Mouse (Mus musculus) kidney, postnatal 4 days (tissue): Measurements from ENCODE around the gene Zp3r.
"Not testable (repeated sequence)": the region's sequence is repeated elsewhere in the genome, so short reads cannot be mapped to it uniquely, and the experiment has no call there.

Experiments used
- DNase-seq, 2 experiments: peaks; one replicate each; pipeline ENCODE4 v3.0.0; 2021; ENCODE audit warnings: mixed read lengths in 2 of 2

Zp3r gene

DNA sequence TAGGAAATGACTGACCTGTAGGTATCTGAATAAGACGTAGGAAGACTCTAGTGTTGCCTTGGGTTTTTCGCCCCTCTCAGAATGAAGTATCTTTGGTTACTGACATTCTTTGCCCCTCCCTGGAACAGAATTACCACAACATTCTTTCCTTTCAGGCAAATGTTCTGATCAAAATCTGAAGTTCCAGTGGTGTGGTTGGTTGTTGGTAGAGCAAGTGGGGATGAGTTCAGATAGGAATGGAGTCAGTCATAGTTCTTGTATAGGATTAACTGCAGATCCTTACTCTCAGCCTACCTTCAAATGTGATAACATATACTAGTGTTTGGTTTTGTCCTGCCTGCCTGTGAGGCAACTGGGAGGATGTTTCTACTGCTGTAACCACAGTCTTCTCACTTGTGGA is at the start of gene Zp3r:
TSS of gene Zp3r (minus strand) at position 101 of the 400 bp plus-strand sequence.
- DNase-seq: no peak

- DNase-seq: no peak
Measured at GRCm38 (mm10) chr1:130678551-130678950, 49.1 kb upstream of the Zp3r start.

DNA sequence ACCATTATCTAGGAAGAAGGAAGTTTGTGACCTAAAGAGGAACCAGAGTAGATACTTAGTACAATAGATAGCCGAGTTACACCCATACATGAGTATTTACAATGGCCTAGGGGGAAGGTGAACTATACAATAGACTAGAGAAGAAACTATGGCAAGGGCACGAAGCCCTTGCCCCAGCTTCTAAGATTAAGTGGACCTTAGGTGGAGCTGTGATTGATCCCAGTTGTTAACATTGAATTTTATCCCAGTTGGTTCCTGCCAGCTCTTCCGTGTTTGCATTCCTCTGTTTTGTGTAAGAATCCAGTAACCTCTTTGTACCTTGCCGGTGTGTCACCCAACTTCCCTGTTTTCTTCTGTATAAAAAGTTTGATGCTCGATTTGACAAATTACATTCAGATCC is 34.2 kb upstream of the Zp3r start:
- not testable (repeated sequence) for DNase-seq

DNA sequence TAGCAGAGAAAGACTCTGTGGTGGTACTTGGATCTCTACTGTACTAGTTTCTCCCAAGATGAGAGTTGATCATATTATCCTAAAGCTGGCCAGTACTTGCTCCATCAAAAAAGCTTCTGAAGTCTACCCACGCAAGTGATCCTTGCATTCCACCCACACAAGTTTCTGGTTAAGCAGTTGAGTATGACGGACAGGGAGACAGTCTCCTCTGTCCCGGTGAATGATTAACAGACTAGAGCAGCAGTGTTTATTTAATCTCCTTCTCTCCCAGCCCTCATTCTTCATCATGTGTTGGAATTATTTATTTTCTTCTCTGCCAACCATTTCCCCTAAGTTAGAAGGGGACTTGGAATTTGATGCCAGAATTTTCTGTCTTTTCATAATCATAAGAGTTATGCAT is 32.0 kb upstream of the Zp3r start, which contains the start of gene C4bp:
TSS of gene C4bp (minus strand) at position 179 of the 400 bp plus-strand sequence.
- DNase-seq: peak in 1 of 2 experiments; percentile 8

DNA sequence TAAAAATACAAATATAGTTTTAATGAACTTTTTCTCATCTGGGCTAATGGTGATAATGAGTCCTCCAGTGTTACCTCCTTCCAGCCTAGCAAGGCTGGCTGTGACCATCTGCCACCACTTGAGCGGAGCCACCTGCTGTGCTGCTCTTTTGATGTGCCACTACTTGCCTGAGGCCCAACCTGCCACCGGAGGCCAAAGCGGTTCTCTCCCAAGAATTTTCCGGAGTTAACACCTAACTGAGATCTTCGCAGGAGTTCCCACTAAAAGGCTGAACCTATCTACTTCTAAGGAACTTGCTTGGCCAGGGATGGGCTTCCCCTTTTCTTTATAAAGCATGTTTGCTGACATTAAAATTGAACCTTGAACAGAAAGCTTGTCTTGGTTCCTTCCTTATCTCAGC is 30.2 kb upstream of the Zp3r start:
- DNase-seq: not testable (repeated sequence)

GRCm38 (mm10) chr1:130644103-130644502 is 14.7 kb upstream of the Zp3r start:
- no peak for DNase-seq

DNA sequence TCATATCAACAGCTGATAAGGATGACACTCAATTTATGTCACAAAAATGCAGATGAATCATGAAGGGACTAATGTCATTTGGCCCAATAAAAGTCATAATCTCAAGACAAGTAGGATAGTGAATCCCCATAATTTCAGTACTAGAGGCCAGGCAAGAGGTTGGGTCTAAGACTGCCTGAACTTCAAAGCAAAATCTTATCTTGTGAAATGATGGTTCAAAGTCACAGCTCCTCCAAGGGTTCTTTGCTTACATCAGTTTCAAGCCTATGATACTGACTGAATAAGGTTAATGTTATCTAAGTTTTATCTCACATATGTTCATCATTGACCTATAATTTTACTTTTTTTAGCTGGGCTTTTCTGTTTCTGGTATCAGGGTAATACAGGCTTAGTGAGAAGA is 11.5 kb upstream of the Zp3r start:
- no peak for DNase-seq

DNA sequence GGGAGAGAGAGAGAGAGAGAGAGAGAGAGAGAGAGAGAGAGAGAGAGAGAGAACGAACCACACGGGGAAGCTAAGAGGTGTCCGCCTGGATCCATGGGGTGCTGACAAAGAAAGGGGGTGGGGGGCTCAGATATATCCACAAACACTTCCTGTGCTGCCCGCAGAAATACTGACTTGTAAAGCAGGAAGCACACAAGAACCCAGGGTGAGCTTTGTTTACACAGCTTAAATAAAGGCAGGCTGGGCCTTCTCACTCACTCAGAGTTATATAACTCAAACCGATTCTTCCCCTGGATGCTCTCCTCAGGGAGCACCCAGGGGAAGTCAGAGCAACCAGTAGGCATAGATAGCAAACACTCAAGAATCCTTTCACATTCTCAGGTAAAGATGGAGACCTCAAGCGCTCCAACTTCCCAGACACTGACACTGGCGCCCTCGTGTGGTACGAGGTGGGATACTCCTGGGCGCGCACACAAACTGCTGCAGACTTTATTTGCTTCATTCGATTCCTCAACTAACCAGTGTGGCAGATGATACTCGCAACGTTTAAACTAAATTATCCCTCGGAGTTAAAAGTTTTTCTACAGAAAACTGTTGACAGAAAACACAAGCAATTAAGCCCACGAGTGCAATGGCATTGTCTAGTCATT is 4.5 kb upstream of the Zp3r start:
- DNase-seq: peak; percentile 86 to 87

GRCm38 (mm10) chr1:130633316-130633715 is 3.9 kb upstream of the Zp3r start:
- no peak for DNase-seq

- no peak for DNase-seq
Measured at GRCm38 (mm10) chr1:130596291-130596690, 33.1 kb downstream of the Zp3r start.

- peak; percentile 18 to 19 for DNase-seq
Measured at GRCm38 (mm10) chr1:130588659-130589058, 40.8 kb downstream of the Zp3r start.

DNA sequence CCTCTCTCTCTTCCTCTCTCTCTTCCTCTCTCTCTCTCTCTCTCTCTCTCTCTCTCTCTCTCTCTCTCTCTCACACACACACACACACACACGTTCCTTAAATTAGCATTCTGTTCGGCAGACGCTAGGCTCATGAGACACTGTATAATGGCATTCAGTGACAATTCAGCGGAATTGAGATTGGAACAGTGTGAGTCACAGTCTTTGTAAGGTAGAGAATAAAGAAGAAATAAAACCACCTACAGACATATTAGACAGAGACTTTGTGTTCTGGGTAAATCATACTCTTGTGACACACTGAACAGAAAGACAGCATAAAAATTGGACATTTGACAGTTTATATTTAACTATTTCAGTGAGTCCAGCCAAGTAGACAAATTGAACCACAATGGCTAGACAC is 53.0 kb downstream of the Zp3r start:
- DNase-seq: no peak

DNA sequence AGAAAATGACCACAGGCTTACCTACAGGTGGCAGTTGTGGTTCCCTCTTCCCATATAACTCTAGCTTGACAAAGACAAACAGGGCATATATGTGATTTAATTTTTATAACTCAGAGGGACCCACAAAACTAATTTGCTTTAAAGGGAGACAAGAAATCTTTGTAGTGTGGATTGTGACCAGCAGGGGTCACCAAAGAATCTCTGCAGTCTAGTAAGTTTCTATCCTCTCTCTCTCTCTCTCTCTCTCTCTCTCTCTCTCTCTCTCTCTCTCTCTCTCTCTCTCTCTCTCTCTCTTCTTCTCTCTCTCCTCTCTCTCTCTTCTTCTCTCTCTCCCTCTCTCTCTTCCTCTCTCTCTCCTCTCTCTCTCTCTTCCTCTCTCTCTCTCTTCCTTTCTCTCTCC is 53.5 kb downstream of the Zp3r start:
- DNase-seq: peak; percentile 46 to 53

DNA sequence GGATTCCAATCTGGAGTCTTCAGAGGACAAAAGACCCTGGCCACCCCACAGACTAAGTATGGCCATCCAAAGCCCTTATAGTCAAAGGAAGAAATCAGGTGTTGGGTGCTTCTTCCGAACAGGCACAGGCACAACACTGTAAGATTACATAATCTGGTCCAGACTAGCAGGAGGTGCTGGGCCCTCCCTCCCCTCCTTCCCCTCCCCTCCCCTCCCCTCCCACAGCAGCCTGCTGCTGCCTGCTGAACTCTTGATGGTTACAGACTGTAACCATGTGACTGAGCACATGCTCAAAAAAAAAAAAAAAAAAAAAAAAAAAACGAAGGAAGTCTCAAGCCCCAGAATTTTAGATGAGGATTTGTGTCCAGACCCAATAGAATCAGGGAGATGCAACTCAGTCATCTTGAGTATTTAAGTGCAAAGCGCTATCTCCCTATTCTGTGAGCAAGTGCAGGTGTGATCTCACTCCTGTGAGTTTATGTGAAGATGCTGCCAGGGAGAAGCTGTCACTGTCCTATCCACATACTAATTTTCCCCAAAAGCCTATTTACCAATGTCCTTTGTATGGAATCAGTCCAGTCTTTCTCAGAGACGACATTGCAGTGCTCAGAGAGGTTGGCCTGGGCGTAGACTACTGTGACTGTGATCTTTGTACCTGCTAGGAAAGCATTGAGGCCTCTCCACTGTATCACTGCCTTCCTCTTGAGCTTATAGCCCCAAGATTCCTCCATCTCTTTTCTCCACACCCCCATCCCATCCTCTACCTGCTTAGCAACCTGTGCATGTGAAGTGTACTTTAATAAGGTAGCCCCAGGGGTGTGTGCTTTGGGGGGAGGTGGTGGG is 77.8 kb downstream of the Zp3r start:
- DNase-seq: no peak

GRCm38 (mm10) chr1:130550242-130551167 is 78.9 kb downstream of the Zp3r start:
- DNase-seq: peak; percentile 35 to 48

DNA sequence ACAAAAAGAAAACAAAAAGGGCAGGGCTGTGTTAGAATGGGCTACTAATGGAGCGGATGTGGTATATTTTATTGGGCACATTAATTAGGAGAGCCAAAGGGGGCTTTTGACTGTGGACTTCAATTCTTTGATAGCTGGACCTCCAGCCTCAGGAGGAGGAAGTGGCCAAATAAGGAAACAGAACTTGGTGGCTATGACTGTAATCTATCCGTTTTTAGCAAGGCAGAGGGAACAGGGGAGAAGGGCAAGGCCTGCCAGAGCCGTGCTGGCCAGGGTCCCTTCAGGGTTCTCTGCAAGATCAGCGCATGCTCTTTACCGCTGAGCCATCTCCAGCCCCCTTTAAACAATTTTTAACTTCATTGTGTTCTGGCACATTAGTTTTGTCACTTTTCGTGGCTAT is 79.7 kb downstream of the Zp3r start:
- DNase-seq: peak in 1 of 2 experiments; percentile 4

GRCm38 (mm10) chr1:130549160-130549559 is 80.3 kb downstream of the Zp3r start:
- peak in 1 of 2 experiments; percentile 9 for DNase-seq

DNA sequence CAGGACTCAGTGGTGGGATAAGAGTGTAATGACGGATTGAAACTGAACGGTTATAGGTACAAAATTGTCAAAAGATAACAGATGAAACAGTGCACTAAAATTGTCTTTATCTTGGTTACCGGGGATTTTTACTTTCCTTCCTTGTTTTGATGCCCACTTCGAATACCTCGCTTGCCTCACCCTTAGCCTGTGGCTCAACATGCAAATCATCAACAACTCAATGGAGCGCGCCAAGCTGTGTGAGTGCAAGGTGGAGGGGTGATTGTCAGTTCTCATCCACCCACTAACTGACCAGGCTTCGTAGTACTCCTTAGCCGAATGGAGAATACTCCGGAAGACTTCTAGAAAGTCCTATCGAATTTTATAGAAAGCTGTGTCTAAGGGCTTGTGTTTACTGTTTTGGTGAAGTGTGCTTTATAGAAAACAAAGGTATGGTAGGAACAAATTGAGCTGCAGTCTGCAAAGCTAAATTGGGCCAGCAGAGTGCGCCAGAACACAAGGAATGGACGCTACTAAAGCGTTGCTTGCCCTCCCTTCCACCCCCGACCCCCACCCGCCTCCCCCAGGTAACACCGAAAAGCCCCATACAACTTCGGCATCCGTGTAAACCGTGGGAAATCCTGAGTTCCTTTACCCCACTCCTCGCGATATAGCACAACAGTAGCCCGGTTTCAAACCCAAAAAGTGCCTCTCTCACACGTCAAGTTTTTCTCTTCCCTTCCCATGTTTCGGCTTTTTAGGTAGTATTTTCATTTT is 81.6 kb downstream of the Zp3r start:
- peak; percentile 82 to 84 for DNase-seq
